Mouse (Mus musculus) kidney, embryonic 14.5 days (tissue): ENCODE data around the gene Proca1. TPM values are rescaled to one million over a fixed set of nuclear protein-coding genes. Genes with fewer than 3 reads are reported as not detected.

Experiments used
- ATAC-seq: fragments of 200-750 bp; cut with Nextera tagmentation; 2 replicates; pipeline ENCODE4 v1.8.0; 2017; ENCODE audit warnings: moderate number of reproducible peaks, mild to moderate bottlenecking, moderate TSS enrichment, moderate library complexity; ENCODE audit not compliant: low FRiP score, low TSS enrichment
- H3K27ac ChIP-seq: fragments of 300-500 bp; sonication (generic); 2 replicates; pipeline ENCODE4 v1.5.1; 2014; ENCODE audit warnings: low read depth, mild to moderate bottlenecking, low read length, moderate library complexity, mixed read lengths
- H3K27me3 ChIP-seq: fragments of 300-500 bp; sonication (generic); 2 replicates; pipeline ENCODE4 v1.6.1; 2014; ENCODE audit warnings: mild to moderate bottlenecking, low read length; ENCODE audit not compliant: control insufficient read depth, insufficient read depth
- H3K36me3 ChIP-seq: fragments of 300-500 bp; sonication (generic); 2 replicates; pipeline ENCODE4 v1.6.1; 2014; ENCODE audit warnings: low read length, mixed read lengths; ENCODE audit not compliant: control insufficient read depth, insufficient read depth
- H3K4me1 ChIP-seq: fragments of 300-500 bp; sonication (generic); 2 replicates; pipeline ENCODE4 v1.6.1; 2014; ENCODE audit warnings: low read length, mixed read lengths; ENCODE audit not compliant: control insufficient read depth, insufficient read depth
- H3K4me2 ChIP-seq: fragments of 300-500 bp; sonication (generic); replicated peaks from 2 replicates; pipeline ENCODE4 v1.6.1; 2014; ENCODE audit warnings: low read depth, mild to moderate bottlenecking, low read length
- H3K4me3 ChIP-seq: fragments of 300-500 bp; sonication (generic); 2 replicates; pipeline ENCODE4 v1.5.1; 2014; ENCODE audit warnings: mild to moderate bottlenecking, low read length
- H3K9ac ChIP-seq: fragments of 300-500 bp; sonication (generic); 2 replicates; pipeline ENCODE4 v1.6.1; 2014; ENCODE audit warnings: low read depth, mild to moderate bottlenecking, low read length, moderate library complexity
- H3K9me3 ChIP-seq: fragments of 300-500 bp; sonication (generic); 2 replicates; pipeline ENCODE4 v1.6.1; 2016; ENCODE audit warnings: low read length; ENCODE audit not compliant: control insufficient read depth
- WGBS: fragments of 180-500 bp; shearing (Covaris S2); extraction: QIAGEN DNeasy Blood & Tissue Kit; methylation state at CpG from one replicate; pipeline ENCODE4 v1.1.7; 2014; 5-methylcytosine and 5-hydroxymethylcytosine counted together
- polyA plus RNA-seq: library from polyadenylated mRNA; unstranded; fragments of >200 nt; fragmentation: Nextera tagmentation; extraction: Ambion mirVana; gene quantifications from 2 replicates; pipeline ENCODE4 v1.2.1, GENCODE M21; 2014

Proca1 gene
- polyA plus RNA-seq, 1 experiment from 2014 or later = 4.1 TPM

DNA sequence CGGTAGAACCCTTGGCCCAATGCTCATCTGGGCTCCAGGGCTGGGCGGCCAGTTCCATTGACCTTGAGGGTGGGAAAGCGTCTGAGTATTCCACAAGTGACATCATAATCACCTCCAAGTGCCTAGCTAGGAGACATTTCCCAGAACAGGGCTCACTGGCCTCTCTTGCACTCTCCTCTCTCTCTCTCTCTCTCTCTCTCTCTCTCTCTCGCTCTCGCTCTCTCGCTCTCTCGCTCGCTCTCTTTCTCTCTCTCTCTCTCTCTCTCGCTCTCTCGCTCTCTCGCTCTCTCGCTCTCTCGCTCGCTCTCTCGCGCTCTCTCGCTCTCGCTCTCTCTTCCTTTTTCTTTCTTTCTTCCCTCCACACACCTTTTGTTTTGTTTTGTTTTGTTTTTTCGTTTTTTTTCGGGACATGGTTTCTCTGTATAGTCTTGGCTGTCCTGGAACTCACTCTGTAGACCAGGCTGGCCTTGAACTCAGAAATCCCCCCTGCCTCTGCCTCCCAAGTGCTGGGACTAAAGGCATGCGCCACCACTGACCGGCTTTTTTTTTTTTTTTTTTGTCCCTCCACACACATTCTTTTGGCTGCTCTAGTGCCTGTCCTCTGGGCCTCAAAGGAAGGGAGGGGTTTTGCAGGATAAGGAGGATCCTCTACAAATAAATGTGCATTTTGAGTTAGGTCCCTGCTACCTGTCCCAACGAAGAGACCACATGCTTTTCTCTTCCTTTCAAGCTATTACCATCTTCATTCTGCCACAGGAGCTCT, 2.1 kb downstream of the Proca1 start:
- ATAC-seq = no peak
- peak overlapping the region; percentile 65 for H3K4me2 ChIP-seq
- peaks cover 30% of the 10 kb centered on the region for H3K36me3 ChIP-seq
- 67% methylated on average over 22 of the region's 23 CpGs for WGBS
- H3K9ac ChIP-seq = peak overlapping the region; percentile 48
- peaks cover 7% of the 10 kb centered on the region for H3K4me1 ChIP-seq
- no peak overlapping the region for H3K27ac ChIP-seq
- peak overlapping the region; percentile 49 for H3K4me3 ChIP-seq
- H3K9me3 ChIP-seq = no peaks in the 10 kb centered on the region
- no peaks in the 10 kb centered on the region for H3K27me3 ChIP-seq

GRCm38 (mm10) chr11:78202372-78202771, 9.2 kb downstream of the Proca1 start:
- Histone ChIP-seq H3K9me3 (no peaks in the 10 kb centered on the region), H3K4me3 (no peak overlapping the region), H3K4me1 (peaks cover 9% of the 10 kb centered on the region), H3K9ac (no peak overlapping the region), H3K27me3 (no peaks in the 10 kb centered on the region), H3K4me2 (no peak overlapping the region), H3K27ac (no peak overlapping the region), H3K36me3 (peaks cover 21% of the 10 kb centered on the region)
- WGBS = 93% methylated on average over 3 of the region's 3 CpGs
- no peak for ATAC-seq

DNA sequence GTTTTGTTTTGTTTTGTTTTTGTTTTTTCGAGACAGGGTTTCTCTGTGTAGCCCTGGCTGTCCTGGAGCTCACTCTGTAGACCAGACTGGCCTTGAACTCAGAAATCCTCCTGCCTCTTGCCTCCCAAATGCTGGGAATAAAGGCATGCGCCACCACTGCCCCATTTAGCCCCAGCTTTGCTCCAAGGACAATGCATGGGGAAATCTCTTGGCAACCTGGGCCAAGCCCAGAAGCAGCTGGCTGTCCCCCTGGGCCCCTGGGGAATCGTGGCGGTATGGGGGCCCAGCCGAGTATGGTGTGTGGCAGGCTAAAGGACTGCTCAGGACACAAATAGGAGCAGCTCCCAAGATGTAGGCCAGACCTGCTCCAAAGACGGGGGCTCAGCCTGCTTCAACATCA, 11.1 kb downstream of the Proca1 start:
- no peak overlapping the region for H3K27ac ChIP-seq
- H3K9me3 ChIP-seq = no peaks in the 10 kb centered on the region
- H3K36me3 ChIP-seq = peaks cover 41% of the 10 kb centered on the region
- no peak for ATAC-seq
- WGBS = 83% methylated on average over 6 of the region's 6 CpGs
- no peaks in the 10 kb centered on the region for H3K27me3 ChIP-seq
- peaks cover 9% of the 10 kb centered on the region for H3K4me1 ChIP-seq
- no peak overlapping the region for H3K4me2 ChIP-seq
- no peak overlapping the region for H3K4me3 ChIP-seq
- no peak overlapping the region for H3K9ac ChIP-seq

DNA sequence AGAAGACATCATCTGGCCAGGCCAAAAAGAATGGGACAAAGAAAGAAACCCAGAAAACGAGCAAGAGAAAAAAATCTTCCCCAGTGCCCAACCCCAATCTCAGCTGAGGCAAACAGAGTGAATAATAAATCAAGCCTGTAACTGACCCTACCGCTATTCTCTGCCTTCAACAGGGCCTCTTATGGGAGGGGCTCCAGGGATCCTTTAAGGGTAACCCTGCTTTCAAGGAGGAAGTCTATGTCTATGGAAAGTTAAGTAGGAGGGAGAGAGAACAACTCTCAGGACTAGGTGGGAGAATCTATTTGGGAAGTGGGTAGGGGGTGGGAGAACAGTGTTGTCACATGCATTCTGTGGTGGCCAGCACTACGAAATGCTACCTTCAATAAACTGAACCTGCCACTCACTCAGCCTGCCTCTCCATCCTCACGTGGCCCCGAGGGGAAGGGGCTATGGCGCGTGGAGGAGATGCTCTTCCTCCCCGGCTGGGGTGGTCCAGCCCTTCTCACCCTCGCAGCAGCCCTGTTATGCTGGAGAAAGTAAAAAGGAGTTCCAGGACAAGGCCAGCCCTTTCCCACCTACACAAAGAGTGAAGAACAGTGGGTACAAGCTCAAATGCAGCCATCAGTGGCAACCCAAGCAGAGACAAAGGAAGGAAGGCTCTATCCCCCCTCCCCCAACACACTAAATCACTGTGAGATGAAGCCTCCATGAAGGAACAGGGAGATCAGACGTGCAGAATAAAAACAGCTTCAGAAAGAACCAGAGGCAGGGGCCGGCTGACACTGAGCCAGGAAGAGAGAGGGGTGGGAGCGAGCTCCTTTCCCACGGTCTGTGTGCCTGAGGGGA, 12.4 kb downstream of the Proca1 start:
- Histone ChIP-seq H3K4me1 (peaks cover 9% of the 10 kb centered on the region), H3K4me3 (no peak overlapping the region), H3K4me2 (no peak overlapping the region), H3K36me3 (peaks cover 53% of the 10 kb centered on the region), H3K27me3 (no peaks in the 10 kb centered on the region), H3K9ac (no peak overlapping the region), H3K9me3 (no peaks in the 10 kb centered on the region), H3K27ac (peak overlapping the region; percentile 63)
- WGBS = 18% methylated on average over 13 of the region's 13 CpGs
- peak; percentile 53 for ATAC-seq

DNA sequence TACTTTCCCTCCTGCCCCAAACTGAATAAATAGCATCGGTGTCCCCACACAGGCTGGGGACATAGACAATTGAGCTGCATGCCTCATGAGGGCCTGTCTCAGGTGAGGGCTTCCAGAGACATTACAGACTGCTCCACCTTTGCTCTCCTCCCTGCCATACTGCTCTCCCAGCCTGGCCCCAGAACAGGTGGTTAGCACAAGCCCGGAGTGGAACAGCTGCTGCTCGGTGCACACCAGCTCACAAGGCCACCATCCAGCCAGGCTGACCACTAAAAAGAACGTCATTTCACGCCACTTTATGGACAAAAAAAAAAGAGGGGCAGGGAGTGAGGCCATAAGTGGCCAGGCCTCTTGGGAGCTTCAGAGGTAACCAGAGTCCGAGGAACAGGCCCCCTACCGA, 14.0 kb downstream of the Proca1 start:
- H3K9me3 ChIP-seq = no peaks in the 10 kb centered on the region
- H3K27ac ChIP-seq = no peak overlapping the region
- no peaks in the 10 kb centered on the region for H3K27me3 ChIP-seq
- no peak for ATAC-seq
- H3K4me2 ChIP-seq = no peak overlapping the region
- H3K36me3 ChIP-seq = peaks cover 69% of the 10 kb centered on the region
- no peak overlapping the region for H3K9ac ChIP-seq
- no peak overlapping the region for H3K4me3 ChIP-seq
- H3K4me1 ChIP-seq = peaks cover 9% of the 10 kb centered on the region
- 84% methylated on average over 7 of the region's 7 CpGs for whole genome bisulfite sequencing

DNA sequence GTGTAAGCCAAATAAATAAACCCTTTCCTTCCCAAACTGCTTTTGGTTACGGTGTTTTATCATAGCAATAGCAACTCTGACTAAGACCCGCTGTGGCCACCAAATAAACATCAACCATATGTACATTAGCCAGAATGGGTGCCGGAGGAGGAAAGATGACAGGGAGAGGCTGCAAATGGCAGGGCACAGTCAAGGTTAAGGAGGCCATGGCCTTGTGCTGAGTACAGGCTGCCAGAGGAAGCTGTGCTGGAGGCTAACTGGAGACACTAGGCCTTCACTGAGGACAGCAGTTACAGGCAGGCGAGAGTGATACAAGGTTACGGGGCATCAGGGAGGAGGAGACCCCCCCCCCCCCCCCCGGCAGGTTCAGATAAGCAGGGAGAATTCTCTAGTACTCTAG, 16.7 kb downstream of the Proca1 start:
- Histone ChIP-seq H3K4me3 (no peak overlapping the region), H3K9me3 (no peaks in the 10 kb centered on the region), H3K4me2 (no peak overlapping the region), H3K4me1 (peaks cover 9% of the 10 kb centered on the region), H3K9ac (0 out of 2 replicates have a peak overlapping the region, but pooled peaks have one; percentile 12), H3K27ac (no peak overlapping the region), H3K27me3 (no peaks in the 10 kb centered on the region), H3K36me3 (peaks cover 90% of the 10 kb centered on the region)
- ATAC-seq = no peak
- WGBS = 94% methylated on average over 6 of the region's 6 CpGs

DNA sequence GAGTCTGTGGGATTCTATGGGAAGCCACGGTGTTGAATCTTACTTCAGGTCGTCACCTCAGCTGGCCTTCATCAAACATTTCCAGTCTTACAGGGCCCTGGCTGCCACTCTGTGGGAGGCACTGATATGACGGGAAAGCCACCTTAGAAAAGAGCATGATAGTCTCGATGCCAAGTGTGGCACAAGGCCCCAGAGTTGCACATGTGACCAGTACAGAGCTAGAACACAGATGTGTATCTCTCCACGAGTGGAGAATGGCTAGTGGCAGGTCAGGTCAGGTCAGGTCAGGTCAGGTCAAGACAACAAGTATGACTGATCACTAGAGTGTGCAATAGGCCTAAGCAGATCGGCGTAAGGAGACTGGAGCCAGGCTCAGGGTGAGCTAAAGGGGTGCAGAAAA, 17.4 kb downstream of the Proca1 start:
- H3K4me1 ChIP-seq = peaks cover 7% of the 10 kb centered on the region
- H3K27me3 ChIP-seq = no peaks in the 10 kb centered on the region
- H3K4me2 ChIP-seq = no peak overlapping the region
- H3K4me3 ChIP-seq = no peak overlapping the region
- H3K36me3 ChIP-seq = peaks cover 92% of the 10 kb centered on the region
- H3K27ac ChIP-seq = no peak overlapping the region
- no peaks in the 10 kb centered on the region for H3K9me3 ChIP-seq
- 62% methylated on average over 7 of the region's 7 CpGs for WGBS
- H3K9ac ChIP-seq = 0 out of 2 replicates have a peak overlapping the region, but pooled peaks have one; percentile 12
- no peak for ATAC-seq

DNA sequence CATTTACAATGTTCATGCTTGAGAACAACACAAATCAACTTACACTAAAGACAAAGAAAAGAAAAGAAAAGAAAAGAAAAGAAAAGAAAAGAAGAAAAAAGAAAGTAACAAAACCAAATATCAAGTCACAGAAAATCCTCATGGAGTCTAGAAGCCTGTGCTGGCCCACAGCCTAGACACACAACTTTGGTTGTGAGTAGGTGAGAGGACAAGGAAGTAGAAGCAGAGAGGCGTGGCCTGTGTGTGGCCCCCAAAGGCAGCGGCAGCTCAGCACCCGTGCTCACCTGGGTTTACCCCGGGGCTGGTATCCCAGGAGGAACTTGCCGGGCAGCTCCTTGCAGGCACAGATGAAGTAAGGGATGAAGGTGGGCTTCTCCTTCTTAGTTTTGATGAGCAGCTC, 18.3 kb downstream of the Proca1 start:
- no peak for ATAC-seq
- no peak overlapping the region for H3K4me2 ChIP-seq
- H3K9ac ChIP-seq = no peak overlapping the region
- no peaks in the 10 kb centered on the region for H3K27me3 ChIP-seq
- no peaks in the 10 kb centered on the region for H3K9me3 ChIP-seq
- H3K36me3 ChIP-seq = peaks cover 96% of the 10 kb centered on the region
- H3K27ac ChIP-seq = no peak overlapping the region
- no peak overlapping the region for H3K4me3 ChIP-seq
- WGBS = 89% methylated on average over 5 of the region's 5 CpGs
- H3K4me1 ChIP-seq = no peaks in the 10 kb centered on the region
